Comparison of ENCODE assay signal across 8 mouse cellular contexts in genomic region chr3:51708746-51709411, GRCm38 (mm10). TPM values are rescaled to one million over a fixed set of nuclear protein-coding genes. Genes with fewer than 3 reads are reported as not detected.
A peak's percentile ranks its signal among the peaks of the same experiment; 100 is the strongest.
DNase-seq lines count a peak whose midpoint lies in the region; ATAC-seq lines count a peak whose summit lies in the region.

No protein-coding gene starts in this region.

- WGBS in lung, embryonic 16.5 days: 23% methylated on average over 21 of the region's 21 CpGs

- H3K4me1 ChIP-seq in lung, embryonic 16.5 days (replicated peaks; ENCODE audit: control insufficient read depth, insufficient read depth, low read length): peaks cover 28% of the 10 kb centered on the region

- H3K9me3 ChIP-seq in lung, embryonic 16.5 days (ENCODE audit: control insufficient read depth, low read length): peaks cover 2% of the 10 kb centered on the region; the same call in 1 of the 2 replicates

- H3K27me3 ChIP-seq in lung, embryonic 16.5 days (ENCODE audit: control insufficient read depth, insufficient read depth, low read depth, low read length): no peaks in the 10 kb centered on the region

- peak overlapping the region; percentile 5; the same call in 1 of the 2 replicates for H3K4me3 ChIP-seq in lung, embryonic 16.5 days (ENCODE audit: low read length)

- peak overlapping the region; percentile 45 for H3K4me2 ChIP-seq in lung, embryonic 16.5 days (ENCODE audit: low read depth, low read length)

- peak overlapping the region; percentile 88 for H3K27ac ChIP-seq in lung, embryonic 16.5 days (ENCODE audit: low read length)

- no peaks in the 10 kb centered on the region for H3K36me3 ChIP-seq in lung, embryonic 16.5 days (ENCODE audit: control insufficient read depth, insufficient read depth, low read length)

- H3K9ac ChIP-seq in lung, embryonic 16.5 days (ENCODE audit: low read length): no peak overlapping the region

- ATAC-seq in lung, embryonic 16.5 days (ENCODE audit: low read depth): peak; percentile 95

- peak; percentile 90 for DNase-seq in MN1 (ENCODE audit: low spot score)
- peak; percentile 85 for DNase-seq in cerebellum, adult 11 months
- peak; percentile 84 to 92 for DNase-seq in frontal cortex, adult 2 months (ENCODE audit: extremely low spot score in 1 of 2, low spot score in 1 of 2)
- peak; percentile 91 for DNase-seq in heart, postnatal 4 days
- peak; percentile 91 for DNase-seq in layer of hippocampus, adult 9-10 months (ENCODE audit: low spot score)
- peak; percentile 90 for DNase-seq in right cerebral cortex, adult 18-20 months
- DNase-seq in urinary bladder, postnatal 14 days (ENCODE audit: low spot score): peak; percentile 76

RNA-seq across cellular contexts. Expression of gene Mgst2, which starts 48.7 kb away (rescaled TPM):
- polyA plus RNA-seq in frontal cortex, adult 2 months (2012; rRNA removed): 0.24 and 0.36 TPM in 2 replicates
- total RNA-seq in heart, postnatal 4 days (2021): 1 to 10 TPM; 1.6 TPM
- 5.4 and 6.9 TPM in 2 replicates for polyA plus RNA-seq in lung, embryonic 16.5 days (2015; fragmentation: Nextera tagmentation; extraction: Ambion mirVana)

Comparison
In these comparisons a context has a peak if more than half of its experiments do, and no peak if none do; other contexts are left out.
1. Peak in every context shown above with its lines: DNase-seq, ATAC-seq, H3K4me3 ChIP-seq and H3K27ac ChIP-seq.